Mouse (Mus musculus): ENCODE results near the gene Cdkl4. TPM values are rescaled to one million over a fixed set of nuclear protein-coding genes. Genes with fewer than 3 reads are reported as not detected.

Gene Cdkl4
- polyA plus RNA-seq, 1 experiment from 2014 or later, result 1.8 TPM

Other genes with a start within 250 kb of the Cdkl4 start
- gene Gm10190, start 204.3 kb downstream of the Cdkl4 start, polyA plus RNA-seq (2016; fragmentation: Nextera tagmentation; extraction: Ambion mirVana), result 1.6 and 4.7 TPM in 2 replicates
- gene Sos1, start 97.4 kb downstream of the Cdkl4 start, polyA plus RNA-seq (2016; fragmentation: Nextera tagmentation; extraction: Ambion mirVana), result 6.4 and 7.6 TPM in 2 replicates
- gene Map4k3, start 150.7 kb upstream of the Cdkl4 start, polyA plus RNA-seq (2016; fragmentation: Nextera tagmentation; extraction: Ambion mirVana), result 34.7 and 37.0 TPM in 2 replicates